Mouse (Mus musculus) kidney, adult 2 months (tissue): ENCODE measurements around the gene Casp4.

Source experiments
- CTCF ChIP-seq: fragments of 200-500 bp; conservative IDR thresholded peaks from 2 replicates; pipeline ENCODE4 v1.5.1; 2011; ENCODE audit warnings: low read depth, mild to moderate bottlenecking, control low read depth, low read length, moderate library complexity, mixed read lengths; ENCODE audit not compliant: insufficient read depth, insufficient read length
- POLR2A ChIP-seq: fragments of 200-500 bp; IDR thresholded peaks from one replicate; pipeline ENCODE4 v1.6.1; 2011; ENCODE audit warnings: low read depth, low read length, control low read depth

- TF ChIP-seq CTCF (no peak), POLR2A (no peak)
Measured at GRCm38 (mm10) chr9:5328204-5328603, 19.6 kb downstream of the Casp4 start.
